ENCODE assay signal across 8 mouse cellular contexts in genomic region chr6:86471760-86472099, GRCm38 (mm10). TPM values are rescaled to one million over a fixed set of nuclear protein-coding genes. Genes with fewer than 3 reads are reported as not detected.
DNase-seq lines count a peak whose midpoint lies in the region; ATAC-seq and TF ChIP-seq lines count a peak whose summit lies in the region.

No protein-coding gene starts in this region.

- intact Hi-C loops in heart, postnatal 10 days (cut with DNase I) = loop anchor here (1.0 to 5.0 kb wide), 3 partner anchors 25 to 201 kb away; no protein-coding TSS in a partner anchor

- H3K4me2 ChIP-seq in forebrain, embryonic 16.5 days (ENCODE audit: low read length) = peak overlapping the region; percentile 78

- peaks cover 30% of the 10 kb centered on the region for H3K36me3 ChIP-seq in heart, embryonic 10.5 days
- peaks cover 47% of the 10 kb centered on the region for H3K36me3 ChIP-seq in E14TG2a.4 (ENCODE audit: insufficient read depth, low read length)
- peaks cover 10% of the 10 kb centered on the region for H3K36me3 ChIP-seq in forebrain, embryonic 16.5 days (ENCODE audit: control insufficient read depth, insufficient read depth)

- H3K4me1 ChIP-seq in heart, embryonic 10.5 days = peaks cover 44% of the 10 kb centered on the region
- H3K4me1 ChIP-seq in E14TG2a.4 (replicated peaks; ENCODE audit: low read depth, low read length) = peaks cover 51% of the 10 kb centered on the region
- peaks cover 16% of the 10 kb centered on the region for H3K4me1 ChIP-seq in forebrain, embryonic 16.5 days (replicated peaks; ENCODE audit: control insufficient read depth, insufficient read depth, low read length)

- peak overlapping the region; percentile 57 for H3K4me3 ChIP-seq in heart, embryonic 10.5 days
- peak overlapping the region; percentile 81 for H3K4me3 ChIP-seq in E14TG2a.4 (replicated peaks; ENCODE audit: low read length)
- peak overlapping the region; percentile 41 for H3K4me3 ChIP-seq in forebrain, embryonic 16.5 days (replicated peaks; ENCODE audit: low read length)

- peak; percentile 19 for ATAC-seq in forebrain, embryonic 16.5 days
- peak; percentile 14 for ATAC-seq in megakaryocyte, adult 5-6 weeks (ENCODE audit: poor library complexity, severe bottlenecking)

- H3K27ac ChIP-seq in heart, embryonic 10.5 days = peak overlapping the region; percentile 91
- H3K27ac ChIP-seq in forebrain, embryonic 16.5 days (ENCODE audit: low read length) = peak overlapping the region; percentile 95

- no peak for DNase-seq in heart, embryonic 10.5 days (ENCODE audit: low spot score)
- no peak for DNase-seq in heart, postnatal 10 days
- DNase-seq in right cerebral cortex, adult 2 months (ENCODE audit: low spot score in 2 of 2) = no peak
- no peak for DNase-seq in embryo, embryonic 10 days (ENCODE audit: low spot score)
- DNase-seq in T-cell, adult 2 months (ENCODE audit: low spot score) = no peak

- 25% methylated on average over 9 of the region's 9 CpGs for WGBS in heart, embryonic 10.5 days
- WGBS in forebrain, embryonic 16.5 days = 24% methylated on average over 9 of the region's 9 CpGs

- no peaks in the 10 kb centered on the region for H3K27me3 ChIP-seq in heart, embryonic 10.5 days (ENCODE audit: insufficient read depth, poor library complexity, severe bottlenecking)
- H3K27me3 ChIP-seq in E14TG2a.4 (ENCODE audit: insufficient read depth, low read length) = no peaks in the 10 kb centered on the region
- no peaks in the 10 kb centered on the region for H3K27me3 ChIP-seq in forebrain, embryonic 16.5 days (replicated peaks; ENCODE audit: control insufficient read depth, insufficient read depth, low read length)

- no peaks in the 10 kb centered on the region for H3K9me3 ChIP-seq in heart, embryonic 10.5 days
- no peaks in the 10 kb centered on the region for H3K9me3 ChIP-seq in E14TG2a.4 (ENCODE audit: low read length)
- no peaks in the 10 kb centered on the region for H3K9me3 ChIP-seq in forebrain, embryonic 16.5 days (ENCODE audit: control insufficient read depth, low read length)

- TF ChIP-seq CTCF in E14TG2a.4 (conservative IDR thresholded peaks at IDR 0.05; ENCODE audit: low read length) = no peak

- H3K9ac ChIP-seq in forebrain, embryonic 16.5 days (replicated peaks; ENCODE audit: low read depth, low read length) = peak overlapping the region; percentile 62

RNA-seq across cellular contexts. Expression of gene C87436, which starts 33.6 kb away (rescaled TPM):
- 16.6 and 18.0 TPM in 2 replicates for polyA plus RNA-seq in heart, embryonic 10.5 days (2016; fragmentation: Nextera tagmentation; extraction: Ambion mirVana)
- total RNA-seq in heart, postnatal 10 days (2021) = 10 to 100 TPM; 10.5 to 11.4 TPM
- 34.2 and 36.0 TPM in 2 replicates for polyA plus RNA-seq in forebrain, embryonic 16.5 days (2015; fragmentation: Nextera tagmentation; extraction: Ambion mirVana)
- 24.8 and 34.1 TPM in 2 replicates for total RNA-seq in megakaryocyte, adult 5-6 weeks (2015)
- total RNA-seq in megakaryocyte, adult 5-6 weeks (2017) = 23.5 and 33.1 TPM in 2 replicates

RNA-seq across cellular contexts. Expression of gene Gm44790, which starts 45.3 kb away (rescaled TPM):
- polyA plus RNA-seq in heart, embryonic 10.5 days (2016; fragmentation: Nextera tagmentation; extraction: Ambion mirVana) = 1.1 TPM in 1 of 2 replicates, not detected in the other
- total RNA-seq in heart, postnatal 10 days (2021) = under 1 TPM in 1 of 2 experiments, not detected in 1; 0.93 TPM
- polyA plus RNA-seq in forebrain, embryonic 16.5 days (2015; fragmentation: Nextera tagmentation; extraction: Ambion mirVana) = not detected in 2 replicates
- not detected in 2 replicates for total RNA-seq in megakaryocyte, adult 5-6 weeks (2015)
- total RNA-seq in megakaryocyte, adult 5-6 weeks (2017) = not detected in 2 replicates

RNA-seq across cellular contexts. Expression of gene Pcbp1, which starts 54.4 kb away (rescaled TPM):
- 411 and 428 TPM in 2 replicates for polyA plus RNA-seq in heart, embryonic 10.5 days (2016; fragmentation: Nextera tagmentation; extraction: Ambion mirVana)
- 100 to 1,000 TPM; 205 to 210 TPM for total RNA-seq in heart, postnatal 10 days (2021)
- 256 and 326 TPM in 2 replicates for polyA plus RNA-seq in forebrain, embryonic 16.5 days (2015; fragmentation: Nextera tagmentation; extraction: Ambion mirVana)
- total RNA-seq in megakaryocyte, adult 5-6 weeks (2015) = 204 and 222 TPM in 2 replicates
- 58.9 and 76.8 TPM in 2 replicates for total RNA-seq in megakaryocyte, adult 5-6 weeks (2017)
